Mouse (Mus musculus) brain, embryonic 14.5 days (tissue): ENCODE results near the gene Rps6kb1. TPM values are rescaled to one million over a fixed set of nuclear protein-coding genes. Genes with fewer than 3 reads are reported as not detected.

Source experiments
- DNase-seq: peaks from one replicate; pipeline ENCODE4 v3.0.0-alpha.2; 2011; ENCODE audit warnings: low read depth
- CTCF ChIP-seq: fragments of 200-500 bp; IDR thresholded peaks from 2 replicates; pipeline ENCODE4 v1.5.1; 2012; ENCODE audit warnings: inconsistent platforms, mild to moderate bottlenecking, moderate library complexity, borderline replicate concordance; ENCODE audit not compliant: insufficient read depth, insufficient read length; ENCODE audit errors: extremely low read depth
- POLR2A ChIP-seq: fragments of 200-500 bp; IDR thresholded peaks from 2 replicates; pipeline ENCODE4 v1.6.1; 2012; ENCODE audit warnings: mild to moderate bottlenecking, inconsistent platforms, borderline replicate concordance; ENCODE audit not compliant: poor library complexity, insufficient read depth, insufficient read length, severe bottlenecking; ENCODE audit errors: extremely low read depth
- polyA plus RNA-seq: library from polyadenylated mRNA; depleted of rRNA; stranded (reverse); fragments of >200 nt; gene quantifications from 2 replicates; pipeline ENCODE4 v1.2.3, GENCODE M21; 2012

Rps6kb1 gene
- polyA plus RNA-seq, 1 experiment: 28.5 TPM

GRCm38 (mm10) chr11:86517229-86517628 is 27.4 kb downstream of the Rps6kb1 start:
- no peak for DNase-seq
- no peak for TF ChIP-seq POLR2A
- no peak for TF ChIP-seq CTCF

GRCm38 (mm10) chr11:86516620-86517019 is 28.0 kb downstream of the Rps6kb1 start:
- TF ChIP-seq POLR2A (no peak), CTCF (no peak)

GRCm38 (mm10) chr11:86507991-86508390 is 36.6 kb downstream of the Rps6kb1 start:
- TF ChIP-seq CTCF (no peak), POLR2A (no peak)

More at GRCm38 (mm10) chr11:86516620-86517019, 28.0 kb downstream of the Rps6kb1 start:
- no peak for DNase-seq

GRCm38 (mm10) chr11:86507334-86507733 is 37.3 kb downstream of the Rps6kb1 start:
- DNase-seq: no peak
- TF ChIP-seq POLR2A (no peak), CTCF (no peak)

More at GRCm38 (mm10) chr11:86507991-86508390, 36.6 kb downstream of the Rps6kb1 start:
- DNase-seq: no peak

GRCm38 (mm10) chr11:86503121-86503520 is 41.5 kb downstream of the Rps6kb1 start:
- DNase-seq: no peak
- TF ChIP-seq POLR2A (no peak), CTCF (no peak)

GRCm38 (mm10) chr11:86500795-86501194 is 43.8 kb downstream of the Rps6kb1 start:
- TF ChIP-seq CTCF (no peak), POLR2A (no peak)

GRCm38 (mm10) chr11:86497908-86498307 is 46.7 kb downstream of the Rps6kb1 start:
- TF ChIP-seq POLR2A: no peak
- peak; percentile 12; the same call in 1 of the 2 replicates for TF ChIP-seq CTCF
- DNase-seq: peak; percentile 1

More at GRCm38 (mm10) chr11:86500795-86501194, 43.8 kb downstream of the Rps6kb1 start:
- DNase-seq: no peak

- TF ChIP-seq CTCF: no peak
- no peak for DNase-seq
Measured at GRCm38 (mm10) chr11:86497356-86497755, 47.2 kb downstream of the Rps6kb1 start.

- DNase-seq: no peak
- TF ChIP-seq CTCF: no peak
- TF ChIP-seq POLR2A: no peak
Measured at GRCm38 (mm10) chr11:86490782-86491181, 53.8 kb downstream of the Rps6kb1 start.

- peak; percentile 74 for DNase-seq
- TF ChIP-seq POLR2A: no peak
- no peak for TF ChIP-seq CTCF
Measured at GRCm38 (mm10) chr11:86484910-86485510, 59.6 kb downstream of the Rps6kb1 start.

- TF ChIP-seq POLR2A (peak; percentile 96), CTCF (no peak)
- peak; percentile 99 for DNase-seq
Measured at GRCm38 (mm10) chr11:86484101-86484868, 60.3 kb downstream of the Rps6kb1 start, which contains the start of gene Rnft1. Gene Rnft1, plus strand, starts transcription at chr11:86484657.
